Mouse (Mus musculus) Patski (cell line): ENCODE measurements at regions not wholly inside any gene's neighbourhood (a gene's known extent, or its start where the extent isn't known, plus 50 kb on each side); places are given as distances from the start of the nearest gene placed in this dataset.
A peak's percentile ranks its signal among the peaks of the same experiment; 100 is the strongest.

Experiments used
- ATAC-seq: fragments of 100-300 bp; one replicate; pipeline ENCODE4 v1.8.0; 2021
- CTCF ChIA-PET: fragments of 350-600 bp; sonication (Branson Sonifier 250); formaldehyde crosslinking; loops from one replicate; lab custom pipeline; 2022; ENCODE audit warnings: inconsistent platforms; lab: Charles Lee
- POLR2A ChIA-PET: fragments of 350-600 bp; sonication (Branson Sonifier 250); formaldehyde crosslinking; loops from one replicate; lab custom pipeline; 2022; ENCODE audit warnings: antibody characterized with exemption, inconsistent platforms; lab: Charles Lee
- DNase-seq: peaks from one replicate; pipeline ENCODE4 v3.0.0-alpha.2; 2011; ENCODE audit warnings: low read depth, low spot score
- H3K27me3 ChIP-seq: fragments of 371-371 bp; one replicate; pipeline ENCODE4 v1.5.1; 2021
- CTCF ChIP-seq: fragments of 100-300 bp; IDR thresholded peaks from one replicate; pipeline ENCODE4 v1.5.1; 2021
- in situ Hi-C: fragments of 300-500 bp; cut with MboI; formaldehyde crosslinking; loops from 3 replicates; pipeline ENCODE4 v1.11.1; 2018; ENCODE audit warnings: low pct_unique_long_range_greater_than_20kb, mixed read lengths

GRCm38 (mm10) chr1:163560276-163560943 is 156.9 kb upstream of the Gorab start:
- DNase-seq: no peak
- POLR2A ChIA-PET: no interaction called here
- ATAC-seq: no peak
- no peaks in the 10 kb centered on the region for H3K27me3 ChIP-seq
- CTCF ChIA-PET: interaction anchor here (0.8 kb wide), 1 partner anchor 70 kb away, joined by 4 read pairs; no protein-coding TSS in a partner anchor
- in situ Hi-C loops: no loop called here
- no peak for TF ChIP-seq CTCF

- no peaks in the 10 kb centered on the region for H3K27me3 ChIP-seq
- DNase-seq (no peak), ATAC-seq (no peak)
- POLR2A ChIA-PET: no interaction called here
- in situ Hi-C loops: no loop called here
- CTCF ChIA-PET: no interaction called here
- no peak for TF ChIP-seq CTCF
Measured at GRCm38 (mm10) chr1:163557875-163558274, 154.4 kb upstream of the Gorab start.

GRCm38 (mm10) chr1:163555185-163555584 is 151.7 kb upstream of the Gorab start:
- TF ChIP-seq CTCF: no peak
- POLR2A ChIA-PET: no interaction called here
- no peak for ATAC-seq
- in situ Hi-C loops: no loop called here
- CTCF ChIA-PET: no interaction called here
- no peak for DNase-seq
- no peaks in the 10 kb centered on the region for H3K27me3 ChIP-seq

GRCm38 (mm10) chr1:163538776-163539492 is 135.5 kb upstream of the Gorab start:
- ATAC-seq (no peak), DNase-seq (no peak)
- ChIA-PET POLR2A (no interaction called here), CTCF (no interaction called here)
- H3K27me3 ChIP-seq: no peaks in the 10 kb centered on the region
- in situ Hi-C loops: no loop called here
- TF ChIP-seq CTCF: no peak

- no peak for TF ChIP-seq CTCF
- ChIA-PET POLR2A (no interaction called here), CTCF (no interaction called here)
- DNase-seq: no peak
- in situ Hi-C loops: no loop called here
- no peak for ATAC-seq
- H3K27me3 ChIP-seq: no peaks in the 10 kb centered on the region
Measured at GRCm38 (mm10) chr1:163530563-163530962, 127.1 kb upstream of the Gorab start.

- no peak for DNase-seq
- CTCF ChIA-PET: no interaction called here
- TF ChIP-seq CTCF: no peak
- no peak for ATAC-seq
- POLR2A ChIA-PET: no interaction called here
- H3K27me3 ChIP-seq: no peaks in the 10 kb centered on the region
- in situ Hi-C loops: no loop called here
Measured at GRCm38 (mm10) chr1:163517966-163518365, 114.5 kb upstream of the Gorab start.

GRCm38 (mm10) chr1:163512847-163513246 is 109.4 kb upstream of the Gorab start:
- in situ Hi-C loops: no loop called here

GRCm38 (mm10) chr1:163512008-163512407 is 108.5 kb upstream of the Gorab start:
- DNase-seq: no peak
- no peak for ATAC-seq
- in situ Hi-C loops: no loop called here
- no peak for TF ChIP-seq CTCF
- CTCF ChIA-PET: no interaction called here
- POLR2A ChIA-PET: no interaction called here
- no peaks in the 10 kb centered on the region for H3K27me3 ChIP-seq

More at GRCm38 (mm10) chr1:163512847-163513246, 109.4 kb upstream of the Gorab start:
- DNase-seq (peak; percentile 4), ATAC-seq (no peak)
- no peaks in the 10 kb centered on the region for H3K27me3 ChIP-seq
- TF ChIP-seq CTCF: no peak
- POLR2A ChIA-PET: no interaction called here
- CTCF ChIA-PET: no interaction called here

GRCm38 (mm10) chr1:163505035-163505434 is 101.6 kb upstream of the Gorab start:
- no peaks in the 10 kb centered on the region for H3K27me3 ChIP-seq
- ATAC-seq (no peak), DNase-seq (no peak)
- no peak for TF ChIP-seq CTCF
- in situ Hi-C loops: no loop called here
- ChIA-PET POLR2A (no interaction called here), CTCF (no interaction called here)

GRCm38 (mm10) chr1:163502557-163502956 is 99.1 kb upstream of the Gorab start:
- no peak for DNase-seq
- ChIA-PET POLR2A (no interaction called here), CTCF (no interaction called here)
- in situ Hi-C loops: no loop called here
- H3K27me3 ChIP-seq: no peaks in the 10 kb centered on the region
- ATAC-seq: no peak
- TF ChIP-seq CTCF: no peak

- DNase-seq: no peak
- in situ Hi-C loops: no loop called here
- ChIA-PET CTCF (interaction anchor here (1.2 to 1.4 kb wide), 2 partner anchors 10 to 12 kb away, joined by 3 read pairs; no protein-coding TSS in a partner anchor), POLR2A (no interaction called here)
- no peak for TF ChIP-seq CTCF
- ATAC-seq: no peak
- no peaks in the 10 kb centered on the region for H3K27me3 ChIP-seq
Measured at GRCm38 (mm10) chr1:163498398-163498958, 95.0 kb upstream of the Gorab start.
